Mouse (Mus musculus) CD4-positive helper T cell, adult 2 months (primary cell): ENCODE results near the gene Mylk2.

Source experiments
- DNase-seq: peaks from one replicate; pipeline ENCODE4 v3.0.0-alpha.2; 2012; ENCODE audit warnings: low read depth, missing footprints, low spot score

Gene Mylk2

DNA sequence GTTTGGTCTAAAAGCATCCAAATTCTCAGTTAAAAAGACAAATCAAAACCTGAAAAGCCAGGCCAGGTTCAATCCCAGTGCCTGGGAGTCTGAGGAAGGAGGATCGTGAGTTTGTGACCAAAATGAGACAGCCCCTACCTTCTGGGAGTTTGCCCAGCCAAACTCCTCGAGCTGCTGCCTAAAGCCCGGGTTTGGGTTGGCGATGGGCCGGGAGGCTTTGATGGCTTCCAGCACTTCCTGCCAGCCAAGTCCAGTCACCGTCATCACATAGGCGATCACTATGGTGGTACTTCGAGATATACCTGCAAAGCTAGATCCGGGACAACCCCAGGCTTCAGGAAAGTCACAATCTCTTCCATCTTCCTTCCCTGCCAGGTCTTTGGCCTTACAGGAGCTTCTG lies 32.9 kb downstream of the Mylk2 start:
- DNase-seq, result no peak

DNA sequence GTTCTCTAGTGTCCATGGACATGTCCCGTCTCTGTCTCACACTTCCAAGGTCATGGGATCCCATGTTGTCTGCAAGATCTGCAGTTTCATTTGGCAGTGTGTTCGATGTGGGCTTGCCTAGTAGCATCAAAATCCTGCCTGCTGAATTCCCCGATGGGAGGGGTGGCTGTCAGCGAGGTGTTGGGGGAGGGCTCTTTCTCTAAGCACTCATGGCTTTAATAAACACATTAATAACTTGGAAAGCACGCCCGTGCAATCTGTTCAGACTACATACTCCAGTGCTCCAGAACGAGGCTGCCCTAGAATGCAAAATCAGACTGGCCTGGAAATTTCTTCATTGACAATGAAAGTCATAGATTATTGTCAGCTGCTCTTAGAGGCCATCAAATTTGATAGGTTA lies 35.9 kb downstream of the Mylk2 start:
- no peak for DNase-seq

DNA sequence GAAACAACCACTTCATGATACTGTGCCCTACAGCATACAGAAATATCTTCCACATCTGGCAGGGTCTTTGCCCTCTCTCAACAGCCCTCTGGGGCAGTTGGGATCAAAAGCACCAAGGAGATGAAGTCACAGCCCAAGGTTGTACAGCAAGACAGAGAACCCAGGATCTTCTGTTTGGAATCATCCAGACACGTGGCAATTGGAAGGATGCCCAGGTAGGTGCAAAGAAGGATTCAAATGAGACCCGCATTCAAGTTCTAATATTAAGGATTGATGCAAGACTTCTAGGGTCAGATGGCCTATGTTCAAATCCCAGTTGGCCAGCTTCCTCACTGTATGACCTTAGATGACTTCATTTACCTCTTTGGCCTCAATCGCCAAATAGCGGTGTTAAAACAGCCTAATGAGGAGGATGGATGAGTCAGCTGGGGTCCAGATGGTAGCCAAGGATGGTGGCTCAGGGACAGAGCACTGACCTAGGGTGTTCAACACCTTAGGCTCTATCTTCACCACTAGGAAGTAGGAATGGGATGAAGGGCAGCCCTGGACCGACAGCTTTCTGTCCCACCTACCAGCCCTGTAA lies 37.4 kb downstream of the Mylk2 start:
- no peak for DNase-seq

DNA sequence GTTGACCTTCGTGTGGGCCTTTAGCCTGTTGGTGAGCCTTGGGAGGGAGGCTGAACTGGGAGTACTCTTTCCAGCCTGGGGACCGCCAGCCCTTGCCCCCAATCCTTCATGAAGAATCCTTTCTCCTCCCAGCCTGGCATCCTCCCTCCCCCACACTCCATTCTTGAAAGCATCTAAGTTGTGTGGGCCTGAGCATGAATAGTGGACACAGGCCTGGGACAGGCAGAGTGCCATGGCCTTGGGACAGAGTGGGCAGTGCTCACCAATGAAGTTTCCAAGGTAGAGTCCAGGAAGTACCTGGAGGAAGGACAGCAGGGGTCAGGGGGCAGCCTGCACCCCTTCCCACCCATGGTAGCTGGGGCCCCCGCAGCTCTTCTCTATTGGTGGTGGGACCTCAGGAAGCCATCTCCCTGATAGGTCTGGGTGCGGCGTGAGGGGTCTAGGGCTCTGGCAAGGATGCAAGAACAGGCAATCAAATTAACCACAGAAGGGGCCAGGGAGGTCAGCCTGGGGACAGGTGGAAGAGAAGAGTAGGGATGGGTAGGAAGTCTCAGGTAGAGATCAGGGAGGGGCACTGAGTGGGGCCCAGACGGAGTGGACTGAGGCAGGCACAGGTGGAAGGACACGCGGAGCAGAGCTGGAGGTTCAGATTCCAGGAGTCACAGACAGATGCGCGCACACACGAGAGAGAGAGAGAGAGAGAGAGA lies 39.4 kb downstream of the Mylk2 start:
- no peak for DNase-seq

DNA sequence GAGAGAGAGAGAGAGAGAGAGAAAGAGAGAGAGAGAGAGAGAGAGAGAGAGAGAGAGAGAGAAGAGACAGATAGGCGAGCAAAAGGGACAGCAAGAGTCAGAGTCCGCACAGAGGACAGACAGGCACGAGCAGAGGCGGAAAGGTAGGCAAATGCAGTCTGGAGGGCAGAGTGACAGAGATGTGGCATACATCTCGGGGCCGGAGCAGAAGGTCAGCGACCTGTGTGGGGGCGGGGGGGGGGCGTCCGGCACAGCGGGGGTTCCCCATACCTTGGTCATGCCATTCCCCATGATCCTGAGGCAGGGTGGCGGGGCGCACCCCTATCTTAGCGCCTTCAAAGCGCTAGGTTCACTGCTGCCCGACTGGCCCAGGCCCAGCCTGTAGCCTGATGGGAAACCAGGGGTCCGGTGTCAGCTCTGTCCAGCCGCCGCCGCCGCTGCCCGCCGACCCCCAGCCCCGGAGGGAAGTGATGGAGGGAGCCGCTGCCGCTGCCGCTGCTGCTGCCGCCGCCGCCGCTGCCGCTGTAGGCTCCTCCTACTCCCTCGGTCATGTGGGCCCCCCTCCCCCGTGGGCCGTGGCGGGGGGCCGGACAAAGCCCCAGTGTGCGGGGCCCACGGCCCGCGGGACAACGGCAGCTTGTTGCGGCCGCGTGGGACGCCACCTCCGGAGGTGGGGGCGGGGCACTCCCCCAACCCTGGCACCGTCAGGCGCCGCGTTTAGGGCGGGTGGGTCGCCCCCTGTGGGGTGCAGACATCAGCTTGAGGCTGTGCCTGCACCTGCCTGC lies 40.1 kb downstream of the Mylk2 start, which contains the start of gene Dusp15:
Gene Dusp15 (minus strand): TSS at position 634 of the 785 bp plus-strand sequence.
- peak; percentile 26 for DNase-seq

DNA sequence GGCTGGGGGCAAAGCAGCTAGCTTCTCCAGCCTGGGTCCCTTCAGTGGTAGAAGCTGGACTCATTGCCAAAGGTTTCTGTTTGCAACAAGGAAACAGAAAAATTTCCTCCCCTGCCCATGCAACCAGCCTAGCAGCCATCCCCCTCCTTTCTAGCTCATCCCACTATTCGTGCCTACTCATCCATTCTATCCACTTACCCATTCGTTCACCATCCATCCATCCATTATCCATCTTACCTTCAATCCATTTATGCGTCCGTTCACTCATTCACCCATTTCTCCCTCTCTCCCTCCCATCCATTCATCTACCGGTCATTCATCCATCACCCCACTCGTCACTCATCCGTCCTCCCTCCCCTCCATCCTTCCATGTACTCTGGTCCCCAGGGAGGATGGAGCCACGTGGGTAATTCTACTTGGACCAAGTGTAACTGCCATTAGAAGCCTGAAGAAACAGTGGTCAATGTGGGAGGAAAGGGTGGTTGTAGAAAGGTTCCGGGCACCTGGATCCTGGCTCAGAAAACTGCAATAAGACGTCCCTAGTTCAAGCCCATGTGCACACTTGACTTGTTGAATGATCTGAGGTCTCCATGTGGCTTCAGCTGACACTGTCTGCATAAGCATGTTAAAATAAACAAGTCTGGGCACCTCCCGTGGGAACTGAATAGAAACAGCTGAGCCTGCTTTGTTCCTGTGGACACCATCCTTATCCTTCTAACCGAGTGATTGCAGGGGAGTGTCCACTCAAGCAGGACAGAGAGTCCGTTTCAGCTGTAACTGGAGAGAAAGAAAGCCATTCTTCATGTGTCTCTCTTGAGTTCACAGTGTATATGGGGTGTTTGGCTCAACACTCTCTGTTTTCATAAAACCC lies 40.9 kb downstream of the Mylk2 start:
- DNase-seq, result no peak

DNA sequence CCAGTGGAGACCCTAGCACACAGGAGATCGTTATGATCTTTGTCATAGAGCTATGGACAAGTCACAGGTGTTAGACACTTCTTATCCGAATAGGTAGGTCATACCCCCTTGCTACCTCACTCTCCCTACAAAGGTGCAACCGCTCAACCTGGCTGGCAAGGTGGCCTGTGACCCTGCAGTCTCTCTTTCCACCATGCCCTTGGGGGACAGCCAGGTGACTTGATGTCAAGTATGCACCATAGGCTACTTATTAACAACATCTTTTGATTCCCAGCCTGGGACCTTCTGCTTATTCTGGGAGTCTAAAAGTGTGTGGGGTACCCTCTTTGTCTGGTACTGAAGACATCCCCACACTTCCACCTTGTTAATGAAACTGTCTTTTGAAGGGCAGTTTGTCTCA lies 47.0 kb downstream of the Mylk2 start:
- DNase-seq, result no peak

DNA sequence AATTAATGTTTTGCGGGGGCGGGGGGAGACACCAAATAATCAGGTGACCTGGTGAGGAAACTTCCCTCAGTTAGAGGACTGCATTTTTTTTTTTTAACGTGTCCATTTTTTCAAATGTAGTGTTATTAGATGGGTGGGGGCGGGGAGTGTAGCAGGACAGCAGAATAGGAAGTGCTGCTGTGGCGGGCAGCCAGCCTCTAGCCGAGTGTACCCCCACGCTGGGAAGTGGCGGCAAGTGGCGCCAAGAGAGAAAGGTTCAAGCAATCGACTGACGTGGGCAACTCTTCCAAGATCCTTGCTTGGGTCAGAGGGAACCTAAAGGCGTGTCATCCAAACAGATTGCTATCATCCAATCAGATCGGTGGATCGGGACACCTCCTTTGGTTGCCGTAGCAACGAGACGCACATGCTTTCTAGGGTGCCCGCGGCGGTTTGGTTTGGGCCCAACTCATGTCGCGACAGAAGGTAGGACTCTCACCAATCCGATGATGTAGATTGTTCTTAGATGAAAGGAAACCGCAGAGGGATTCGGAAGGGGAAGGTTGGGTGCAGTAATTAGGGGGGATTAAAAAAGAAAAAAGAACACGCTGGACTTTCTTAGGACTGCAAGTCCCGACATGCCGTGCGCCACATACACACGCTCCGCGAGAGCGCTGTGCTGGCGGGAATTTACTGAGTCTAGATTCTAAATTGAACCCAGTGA lies 51.1 kb downstream of the Mylk2 start, which contains the start of gene Ttll9:
Gene Ttll9 (plus strand): TSS at position 395 of the 703 bp plus-strand sequence.
- peak; percentile 59 for DNase-seq

DNA sequence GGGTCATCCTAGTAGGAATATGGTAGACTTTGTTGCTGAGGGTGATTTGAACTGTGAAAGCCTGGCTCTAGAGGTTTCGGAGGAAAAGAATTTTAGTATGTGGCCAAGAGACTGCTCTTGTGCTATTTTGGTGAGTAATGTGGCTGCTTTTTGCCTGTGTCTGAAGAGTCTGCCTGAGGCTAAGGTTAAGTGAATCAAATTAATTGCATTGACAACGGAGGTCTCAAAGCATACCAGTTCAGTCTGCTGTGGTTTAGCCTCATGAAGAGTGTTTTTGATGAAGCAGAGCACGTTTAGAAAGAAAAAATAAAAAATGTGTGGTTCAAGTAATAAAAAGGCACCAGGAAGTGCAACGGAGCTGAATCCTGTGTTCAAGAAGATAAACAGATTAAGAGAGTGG lies 54.4 kb downstream of the Mylk2 start:
- DNase-seq, result no peak
